Mouse (Mus musculus) forebrain, embryonic 15.5 days (tissue): Measurements from ENCODE around the gene Abca9. TPM values are rescaled to one million over a fixed set of nuclear protein-coding genes. Genes with fewer than 3 reads are reported as not detected.
A peak's percentile ranks its signal among the peaks of the same experiment; 100 is the strongest.

Experiments
- ATAC-seq: fragments of 200-750 bp; cut with Nextera tagmentation; replicated peaks from 2 replicates; pipeline ENCODE4 v1.8.0; 2017; ENCODE audit warnings: mild to moderate bottlenecking, moderate TSS enrichment, moderate library complexity
- H3K27ac ChIP-seq: fragments of 300-500 bp; sonication (generic); replicated peaks from 2 replicates; pipeline ENCODE4 v1.5.1; 2015; ENCODE audit warnings: mild to moderate bottlenecking, inconsistent platforms
- H3K27me3 ChIP-seq: fragments of 300-500 bp; sonication (generic); 2 replicates; pipeline ENCODE4 v1.6.1; 2015; ENCODE audit warnings: inconsistent platforms
- H3K36me3 ChIP-seq: fragments of 300-500 bp; sonication (generic); 2 replicates; pipeline ENCODE4 v1.6.1; 2015; ENCODE audit warnings: mild to moderate bottlenecking, inconsistent platforms
- H3K4me1 ChIP-seq: fragments of 300-500 bp; sonication (generic); 2 replicates; pipeline ENCODE4 v1.6.1; 2015; ENCODE audit warnings: inconsistent platforms
- H3K4me2 ChIP-seq: fragments of 300-500 bp; sonication (generic); replicated peaks from 2 replicates; pipeline ENCODE4 v1.6.1; 2015; ENCODE audit warnings: mild to moderate bottlenecking, inconsistent platforms
- H3K4me3 ChIP-seq: fragments of 300-500 bp; sonication (generic); 2 replicates; pipeline ENCODE4 v1.5.1; 2015; ENCODE audit warnings: mild to moderate bottlenecking, inconsistent platforms
- H3K9ac ChIP-seq: fragments of 300-500 bp; sonication (generic); replicated peaks from 2 replicates; pipeline ENCODE4 v1.6.1; 2015; ENCODE audit warnings: mild to moderate bottlenecking, inconsistent platforms
- H3K9me3 ChIP-seq: fragments of 300-500 bp; sonication (generic); 2 replicates; pipeline ENCODE4 v1.6.1; 2016; ENCODE audit warnings: inconsistent platforms
- WGBS: fragments of 180-500 bp; shearing (Covaris S2); methylation state at CpG from one replicate; pipeline ENCODE4 v1.1.7; 2015; ENCODE audit warnings: mixed read lengths; 5-methylcytosine and 5-hydroxymethylcytosine counted together
- polyA plus RNA-seq: library from polyadenylated mRNA; unstranded; fragments of >200 nt; fragmentation: Nextera tagmentation; extraction: Ambion mirVana; gene quantifications from 2 replicates; pipeline ENCODE4 v1.2.1, GENCODE M21; 2015

Abca9 gene
- polyA plus RNA-seq = 2.2 TPM in 2 replicates

GRCm38 (mm10) chr11:110167459-110168251 is at the start of gene Abca9:
Gene Abca9, minus strand, starts transcription at chr11:110168196.
- ATAC-seq = no peak
- Histone ChIP-seq H3K9ac (no peak within 1 kb of the TSS), H3K4me1 (no peaks in the 10 kb centered on the region), H3K36me3 (no peaks in the 10 kb centered on the region), H3K9me3 (no peaks in the 10 kb centered on the region), H3K27ac (0 out of 2 replicates have a peak within 1 kb of the TSS, but pooled peaks have one; percentile 1), H3K4me2 (no peak within 1 kb of the TSS), H3K27me3 (no peaks in the 10 kb centered on the region), H3K4me3 (no peak within 1 kb of the TSS)
- 49% methylated on average over 12 of the region's 12 CpGs for WGBS

GRCm38 (mm10) chr11:110217118-110217517 is 49.1 kb upstream of the Abca9 start:
- no peak overlapping the region for H3K9ac ChIP-seq
- H3K27ac ChIP-seq = no peak overlapping the region
- H3K27me3 ChIP-seq = no peaks in the 10 kb centered on the region
- H3K4me1 ChIP-seq = no peaks in the 10 kb centered on the region
- no peak for ATAC-seq
- no peaks in the 10 kb centered on the region for H3K36me3 ChIP-seq
- H3K9me3 ChIP-seq = no peaks in the 10 kb centered on the region
- no peak overlapping the region for H3K4me2 ChIP-seq
- no peak overlapping the region for H3K4me3 ChIP-seq

DNA sequence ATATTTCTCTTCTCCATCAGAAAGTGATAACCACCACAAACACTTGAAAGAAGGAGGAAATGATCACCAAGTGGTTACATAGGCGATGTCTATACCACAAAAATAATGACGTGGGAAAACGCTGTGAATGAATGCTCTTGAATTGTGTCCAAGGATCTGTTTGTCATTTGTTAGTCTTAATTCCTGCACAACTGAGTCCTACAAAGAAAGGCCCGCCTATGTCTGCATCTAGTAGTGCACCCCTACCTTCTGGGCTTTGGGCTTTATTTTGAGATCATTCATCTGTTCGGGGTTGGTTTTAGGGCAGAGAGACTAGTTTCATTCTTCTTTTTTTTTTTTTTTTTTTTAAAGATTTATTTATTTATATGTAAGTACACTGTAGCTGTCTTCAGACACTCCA is 35.9 kb upstream of the Abca9 start:
- H3K27me3 ChIP-seq = no peaks in the 10 kb centered on the region
- WGBS = 87% methylated on average over 5 of the region's 5 CpGs
- H3K9ac ChIP-seq = no peak overlapping the region
- H3K27ac ChIP-seq = no peak overlapping the region
- no peaks in the 10 kb centered on the region for H3K4me1 ChIP-seq
- H3K4me2 ChIP-seq = no peak overlapping the region
- H3K9me3 ChIP-seq = no peaks in the 10 kb centered on the region
- ATAC-seq = no peak
- no peak overlapping the region for H3K4me3 ChIP-seq
- H3K36me3 ChIP-seq = no peaks in the 10 kb centered on the region

GRCm38 (mm10) chr11:110198882-110199281 is 30.9 kb upstream of the Abca9 start:
- Histone ChIP-seq H3K36me3 (no peaks in the 10 kb centered on the region), H3K9ac (no peak overlapping the region), H3K4me3 (no peak overlapping the region), H3K9me3 (no peaks in the 10 kb centered on the region), H3K27ac (no peak overlapping the region), H3K4me1 (no peaks in the 10 kb centered on the region), H3K27me3 (no peaks in the 10 kb centered on the region), H3K4me2 (no peak overlapping the region)
- WGBS = 85% methylated on average over 3 of the region's 3 CpGs
- ATAC-seq = no peak

GRCm38 (mm10) chr11:110196561-110197306 is 28.7 kb upstream of the Abca9 start:
- no peak overlapping the region for H3K9ac ChIP-seq
- no peaks in the 10 kb centered on the region for H3K36me3 ChIP-seq
- H3K4me2 ChIP-seq = no peak overlapping the region
- 90% methylated on average over 8 of the region's 8 CpGs for WGBS
- H3K27me3 ChIP-seq = no peaks in the 10 kb centered on the region
- no peak overlapping the region for H3K4me3 ChIP-seq
- no peaks in the 10 kb centered on the region for H3K4me1 ChIP-seq
- no peak for ATAC-seq
- H3K27ac ChIP-seq = no peak overlapping the region
- no peaks in the 10 kb centered on the region for H3K9me3 ChIP-seq

DNA sequence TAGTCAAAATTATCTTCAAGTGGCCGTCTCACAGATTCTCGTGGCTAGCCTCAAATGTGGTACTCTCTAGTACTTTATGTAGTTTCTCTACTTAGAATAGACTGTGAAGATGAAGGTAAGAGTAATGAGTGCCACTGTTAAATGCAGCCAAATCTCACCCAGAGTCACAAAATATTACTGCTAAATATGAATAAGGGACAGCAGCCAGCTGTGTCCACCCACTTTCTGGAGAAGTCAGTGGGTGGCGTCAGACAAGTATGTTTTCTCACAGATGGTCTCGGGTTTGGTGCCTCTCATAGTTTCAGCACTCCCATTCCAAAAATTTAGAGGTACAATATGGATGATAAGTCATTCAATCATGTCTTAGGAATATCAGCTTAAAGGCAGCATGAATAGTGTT is 27.3 kb upstream of the Abca9 start:
- Histone ChIP-seq H3K27ac (no peak overlapping the region), H3K4me3 (no peak overlapping the region), H3K27me3 (no peaks in the 10 kb centered on the region), H3K36me3 (no peaks in the 10 kb centered on the region), H3K4me2 (no peak overlapping the region), H3K9me3 (no peaks in the 10 kb centered on the region), H3K9ac (no peak overlapping the region), H3K4me1 (no peaks in the 10 kb centered on the region)
- 91% methylated on average over 4 of the region's 4 CpGs for WGBS
- ATAC-seq = no peak

GRCm38 (mm10) chr11:110171212-110171611 is 3.2 kb upstream of the Abca9 start:
- Histone ChIP-seq H3K4me3 (no peak overlapping the region), H3K27me3 (no peaks in the 10 kb centered on the region), H3K9ac (no peak overlapping the region), H3K36me3 (no peaks in the 10 kb centered on the region), H3K4me1 (no peaks in the 10 kb centered on the region), H3K27ac (no peak overlapping the region), H3K9me3 (no peaks in the 10 kb centered on the region), H3K4me2 (no peak overlapping the region)
- WGBS = 95% methylated on average over 3 of the region's 3 CpGs
- no peak for ATAC-seq

GRCm38 (mm10) chr11:110165822-110166221 is 2.2 kb downstream of the Abca9 start:
- no peak for ATAC-seq
- H3K4me3 ChIP-seq = no peak overlapping the region
- no peaks in the 10 kb centered on the region for H3K36me3 ChIP-seq
- H3K27ac ChIP-seq = no peak overlapping the region
- H3K9me3 ChIP-seq = no peaks in the 10 kb centered on the region
- no peaks in the 10 kb centered on the region for H3K4me1 ChIP-seq
- no peak overlapping the region for H3K9ac ChIP-seq
- WGBS = 37% methylated on average over 3 of the region's 3 CpGs
- no peak overlapping the region for H3K4me2 ChIP-seq
- no peaks in the 10 kb centered on the region for H3K27me3 ChIP-seq

DNA sequence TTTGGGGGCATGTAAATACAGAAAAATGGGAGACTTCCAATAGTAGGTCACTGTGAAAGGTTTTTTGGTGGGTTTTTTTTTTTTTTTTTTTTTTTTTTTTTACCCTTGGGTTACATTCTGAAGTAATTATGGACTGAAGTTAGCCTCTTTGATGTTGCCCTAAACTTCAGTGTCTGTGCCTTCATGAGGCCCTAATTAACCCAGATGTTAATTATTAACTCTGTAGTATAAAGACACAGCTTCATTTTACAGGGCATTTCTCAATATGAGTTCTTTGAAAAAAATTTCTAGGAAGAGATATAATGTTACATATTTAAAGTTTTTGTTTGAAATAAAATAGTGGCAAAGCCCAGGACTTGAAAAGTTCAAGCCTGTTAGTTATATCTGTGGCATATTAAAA is 2.6 kb downstream of the Abca9 start:
- H3K9ac ChIP-seq = no peak overlapping the region
- no peaks in the 10 kb centered on the region for H3K27me3 ChIP-seq
- no peak overlapping the region for H3K4me3 ChIP-seq

GRCm38 (mm10) chr11:110157059-110157458 is 10.9 kb downstream of the Abca9 start:
- WGBS = 67% methylated on average over 6 of the region's 6 CpGs
- Histone ChIP-seq H3K4me1 (no peaks in the 10 kb centered on the region), H3K4me2 (no peak overlapping the region), H3K27ac (no peak overlapping the region), H3K9ac (no peak overlapping the region), H3K36me3 (no peaks in the 10 kb centered on the region), H3K27me3 (no peaks in the 10 kb centered on the region), H3K9me3 (no peaks in the 10 kb centered on the region), H3K4me3 (no peak overlapping the region)
- ATAC-seq = no peak

More for the DNA sequence above, 2.6 kb downstream of the Abca9 start:
- no peak overlapping the region for H3K27ac ChIP-seq
- no peak for ATAC-seq
- H3K9me3 ChIP-seq = no peaks in the 10 kb centered on the region
- H3K4me1 ChIP-seq = no peaks in the 10 kb centered on the region
- no peaks in the 10 kb centered on the region for H3K36me3 ChIP-seq
- H3K4me2 ChIP-seq = no peak overlapping the region

DNA sequence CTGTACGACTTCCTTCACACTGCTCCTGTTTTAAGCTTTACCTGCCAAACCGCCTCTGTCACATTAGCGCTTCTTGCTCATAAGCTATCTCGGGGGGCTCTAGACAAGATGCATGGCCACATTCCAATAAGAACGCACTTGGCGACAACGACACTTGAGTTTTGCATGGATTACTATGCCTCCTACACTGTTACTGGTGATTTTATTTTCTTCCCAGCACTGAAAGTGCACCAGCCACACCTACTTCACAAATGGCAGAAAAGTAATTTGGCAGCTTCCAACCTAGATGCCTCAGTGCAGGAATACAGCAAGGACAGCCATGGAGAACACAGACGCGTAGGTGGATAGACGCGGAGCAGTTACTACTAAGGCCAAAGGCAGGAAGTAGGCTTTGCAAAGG is 12.0 kb downstream of the Abca9 start:
- H3K4me2 ChIP-seq = no peak overlapping the region
- no peak for ATAC-seq
- WGBS = 88% methylated on average over 11 of the region's 11 CpGs
- no peaks in the 10 kb centered on the region for H3K27me3 ChIP-seq
- H3K36me3 ChIP-seq = no peaks in the 10 kb centered on the region
- H3K9ac ChIP-seq = no peak overlapping the region
- no peak overlapping the region for H3K27ac ChIP-seq
- no peaks in the 10 kb centered on the region for H3K4me1 ChIP-seq
- no peaks in the 10 kb centered on the region for H3K9me3 ChIP-seq
- H3K4me3 ChIP-seq = no peak overlapping the region

DNA sequence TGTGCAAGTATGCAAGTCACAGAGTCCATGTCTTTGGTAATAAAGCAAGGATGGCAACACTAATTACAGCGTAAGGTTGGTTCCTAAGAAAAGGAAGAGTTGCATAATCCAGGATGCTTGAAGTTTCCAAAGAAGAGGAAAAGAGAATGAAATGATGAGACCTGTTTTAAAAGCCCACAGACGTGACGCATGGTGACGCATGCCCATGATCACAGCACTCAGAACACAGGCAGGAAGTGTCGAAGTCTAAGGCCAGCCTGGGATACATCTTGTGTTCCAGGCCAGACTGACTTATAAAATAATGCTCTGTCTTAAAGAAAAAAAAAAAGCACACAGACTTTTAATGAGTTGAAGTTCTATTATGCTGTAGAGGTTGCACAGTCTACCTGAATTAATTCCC is 20.4 kb downstream of the Abca9 start:
- H3K9ac ChIP-seq = no peak overlapping the region
- 97% methylated on average over 5 of the region's 5 CpGs for WGBS
- no peak for ATAC-seq

More for the DNA sequence above, 20.4 kb downstream of the Abca9 start:
- no peak overlapping the region for H3K4me2 ChIP-seq
- no peaks in the 10 kb centered on the region for H3K4me1 ChIP-seq
- no peaks in the 10 kb centered on the region for H3K9me3 ChIP-seq
- no peak overlapping the region for H3K4me3 ChIP-seq
- no peaks in the 10 kb centered on the region for H3K27me3 ChIP-seq
- no peaks in the 10 kb centered on the region for H3K36me3 ChIP-seq
- no peak overlapping the region for H3K27ac ChIP-seq
